Mouse (Mus musculus) liver (tissue): Measurements from ENCODE around the gene Tbc1d30.

Source experiments
- DNase-seq: peaks from one replicate; pipeline ENCODE4 v3.0.0-alpha.2; 2020; ENCODE audit warnings: mixed read lengths

The Tbc1d30 gene

GRCm38 (mm10) chr10:121216804-121217203, 134.3 kb downstream of the Tbc1d30 start:
- DNase-seq, result no peak
